Mouse (Mus musculus): Measurements from ENCODE around the gene Gnaq.

Gene Gnaq

GRCm38 (mm10) chr19:16366465-16367063 is 233.9 kb downstream of the Gnaq start:
- DNase-seq (ENCODE audit: low read depth, low spot score) = peak; percentile 66

DNA sequence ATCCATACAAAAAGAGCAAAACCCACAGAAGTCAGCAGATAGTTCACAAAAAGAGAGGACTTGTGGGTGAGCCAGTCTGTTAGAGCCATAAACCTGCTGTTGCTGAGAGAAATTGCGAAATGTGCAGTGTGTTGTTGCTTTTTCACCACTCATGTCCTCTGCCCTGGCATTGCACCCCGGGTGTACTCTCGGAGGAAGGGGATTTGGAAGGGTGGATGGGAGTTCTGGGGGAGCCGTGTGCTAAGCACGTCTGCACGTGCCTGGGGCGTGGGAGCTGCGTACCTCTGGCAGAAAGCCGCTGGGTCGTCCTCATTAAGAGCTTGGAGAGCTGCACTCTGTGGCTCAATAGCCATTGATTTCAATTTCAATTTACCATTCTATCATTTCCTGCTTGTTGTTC is 234.6 kb downstream of the Gnaq start:
- peak; percentile 27 for DNase-seq (ENCODE audit: low read depth, low spot score)

- peak; percentile 89 for DNase-seq (ENCODE audit: low read depth, low spot score)
Measured at GRCm38 (mm10) chr19:16371680-16372079, 239.0 kb downstream of the Gnaq start.

DNA sequence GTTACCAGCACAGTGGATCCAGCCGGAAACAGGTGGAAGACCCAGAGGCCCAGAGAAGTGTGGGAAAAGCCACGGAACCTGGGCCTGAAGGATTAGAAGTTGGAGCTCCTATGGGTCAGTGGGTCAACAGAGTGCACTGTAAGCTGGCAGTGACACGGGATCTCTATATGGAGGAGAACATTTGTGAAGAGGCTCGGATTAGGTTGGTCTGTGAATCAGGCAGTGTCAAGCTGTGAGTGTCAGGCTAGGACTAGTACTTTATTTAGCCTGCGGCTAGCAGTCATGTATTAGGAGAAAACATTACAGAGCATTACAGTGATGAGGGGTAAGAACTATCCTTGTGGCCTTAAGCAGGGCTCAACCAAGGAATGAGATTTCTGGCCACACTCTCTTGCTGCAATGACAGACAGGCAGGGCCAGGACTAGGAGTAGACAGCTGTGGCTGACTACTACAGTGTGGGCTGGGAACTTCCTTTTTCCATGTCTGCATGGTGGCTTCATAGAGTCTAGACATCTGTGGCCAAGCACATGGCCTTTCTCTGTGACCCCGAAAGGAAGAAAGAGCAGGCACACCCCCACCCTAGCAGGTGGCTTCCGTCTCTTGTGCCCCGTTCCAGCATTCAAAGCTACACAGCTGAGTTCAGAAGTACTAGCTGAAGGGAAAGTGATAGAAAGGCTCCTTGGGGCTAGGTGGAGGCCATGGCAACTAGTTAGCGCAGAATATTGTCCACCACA is 240.3 kb downstream of the Gnaq start:
- DNase-seq (ENCODE audit: low read depth, low spot score) = no peak

DNA sequence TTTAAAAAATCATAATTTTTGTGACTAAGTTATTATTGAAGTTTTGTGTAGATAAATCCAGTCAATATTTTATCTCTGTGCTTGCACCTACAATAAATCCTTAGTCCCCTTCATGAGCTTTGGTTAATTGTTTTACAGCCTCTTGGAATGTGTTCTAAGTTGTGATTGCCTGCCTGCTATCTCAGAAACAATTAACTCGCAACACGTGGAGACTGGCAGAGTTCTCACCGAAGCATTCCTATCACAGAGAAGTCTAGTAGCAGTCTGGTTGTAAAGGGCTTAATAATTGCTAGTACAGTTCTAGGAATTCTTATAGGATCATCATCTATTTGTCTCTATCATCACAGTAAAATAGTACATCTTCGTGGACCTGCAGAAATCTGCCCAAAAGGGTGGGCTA is 243.2 kb downstream of the Gnaq start:
- DNase-seq (ENCODE audit: low read depth, low spot score) = no peak

DNA sequence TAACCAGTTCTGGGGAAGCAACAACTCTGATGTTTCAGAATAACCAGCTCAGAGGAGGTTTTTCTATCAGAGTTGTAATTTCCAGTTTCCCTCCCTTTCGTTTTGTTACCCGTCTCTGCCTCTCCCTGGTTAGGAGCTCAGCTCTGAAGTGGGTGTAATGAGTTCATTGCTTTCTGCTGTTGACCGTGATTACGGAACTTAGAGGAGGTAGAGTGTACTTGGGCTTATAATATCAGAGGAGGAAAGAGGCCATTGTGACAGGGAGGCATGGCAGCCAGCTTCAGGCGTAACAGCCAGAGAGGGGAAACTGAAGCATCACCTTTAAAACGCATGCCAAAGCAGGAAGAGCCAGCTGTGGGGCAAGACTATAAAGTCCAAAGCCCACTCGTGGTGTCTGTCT is 245.9 kb downstream of the Gnaq start:
- DNase-seq (ENCODE audit: low read depth, low spot score) = no peak

- no peak for DNase-seq (ENCODE audit: low read depth, low spot score)
Measured at GRCm38 (mm10) chr19:16379687-16380086, 247.1 kb downstream of the Gnaq start.

DNA sequence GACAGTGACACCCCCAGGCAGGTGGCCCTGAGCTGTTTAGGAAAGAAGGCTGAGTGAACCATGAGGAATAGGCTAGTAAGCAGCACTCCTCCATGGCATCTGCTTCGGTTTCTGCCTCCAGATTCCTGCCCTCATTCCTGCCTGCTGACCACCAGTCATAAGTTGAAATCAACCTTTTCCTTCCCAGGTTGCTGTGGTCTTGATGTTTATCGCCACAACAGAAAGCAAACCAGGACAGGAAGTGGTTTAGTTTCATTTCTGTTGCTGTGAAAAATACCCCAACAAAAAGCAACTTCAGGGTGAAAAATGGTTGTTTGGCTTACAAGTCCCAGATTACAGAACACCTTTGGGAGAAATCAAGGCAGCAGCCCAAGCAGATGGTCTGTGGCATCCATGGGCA is 249.8 kb downstream of the Gnaq start:
- no peak for DNase-seq (ENCODE audit: low read depth, low spot score)

- DNase-seq (ENCODE audit: low read depth, low spot score) = no peak
Measured at GRCm38 (mm10) chr19:16383127-16383526, 250.5 kb downstream of the Gnaq start.

DNA sequence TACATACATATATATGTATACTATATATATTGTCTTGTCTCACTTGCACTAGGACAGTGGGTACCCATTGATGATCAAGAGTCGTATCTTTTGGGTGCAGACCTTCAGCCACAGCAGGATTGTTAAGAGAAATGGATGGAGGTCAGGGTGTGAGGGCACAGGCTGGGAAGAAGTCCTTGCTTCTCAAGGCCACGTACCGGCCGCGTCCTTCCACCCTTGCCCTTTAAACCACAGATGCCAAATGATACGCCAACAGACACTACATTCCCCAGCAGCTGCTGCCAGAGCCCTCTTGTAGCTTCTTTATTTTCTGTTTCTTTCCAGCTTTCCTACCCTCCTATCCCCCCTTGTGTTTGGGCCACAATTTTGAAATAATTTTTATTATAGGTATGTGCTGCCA is 251.5 kb downstream of the Gnaq start:
- no peak for DNase-seq (ENCODE audit: low read depth, low spot score)

- DNase-seq (ENCODE audit: low read depth, low spot score) = no peak
Measured at GRCm38 (mm10) chr19:16384957-16385356, 252.3 kb downstream of the Gnaq start.

- DNase-seq (ENCODE audit: low read depth, low spot score) = peak; percentile 98
Measured at GRCm38 (mm10) chr19:16386514-16386913, 253.9 kb downstream of the Gnaq start.

GRCm38 (mm10) chr19:16390192-16390795 is 257.7 kb downstream of the Gnaq start:
- peak; percentile 60 for DNase-seq (ENCODE audit: low read depth, low spot score)

GRCm38 (mm10) chr19:16394381-16394780 is 261.8 kb downstream of the Gnaq start:
- no peak for DNase-seq (ENCODE audit: low read depth, low spot score)

DNA sequence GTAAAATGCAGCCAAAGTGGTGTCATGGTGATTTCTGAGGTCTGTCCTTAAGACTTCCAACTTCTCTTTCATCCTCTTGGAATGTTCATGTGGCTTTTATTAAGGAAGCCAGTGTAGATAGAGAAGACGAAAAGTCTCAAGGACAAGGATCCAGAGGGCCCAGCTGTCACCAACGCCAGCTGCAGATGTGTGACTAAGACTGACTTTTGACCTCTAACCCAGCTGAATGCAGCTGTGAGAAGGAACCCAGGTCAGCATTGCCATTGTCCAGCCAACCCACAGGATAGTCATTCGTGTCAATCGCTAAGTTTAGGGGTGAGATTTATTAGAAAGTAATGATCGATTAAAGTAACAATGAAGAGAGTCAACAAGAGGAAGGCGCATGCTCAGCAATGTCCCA is 270.5 kb downstream of the Gnaq start:
- DNase-seq (ENCODE audit: low read depth, low spot score) = peak; percentile 34

GRCm38 (mm10) chr19:16407727-16408126 is 275.1 kb downstream of the Gnaq start:
- DNase-seq (ENCODE audit: low read depth, low spot score) = no peak

- no peak for DNase-seq (ENCODE audit: low read depth, low spot score)
Measured at GRCm38 (mm10) chr19:16411302-16411701, 278.7 kb downstream of the Gnaq start.

GRCm38 (mm10) chr19:16418086-16418663 is 285.5 kb downstream of the Gnaq start:
- peak; percentile 79 for DNase-seq (ENCODE audit: low read depth, low spot score)

- no peak for DNase-seq (ENCODE audit: low read depth, low spot score)
Measured at GRCm38 (mm10) chr19:16425596-16425995, 293.0 kb downstream of the Gnaq start.

DNA sequence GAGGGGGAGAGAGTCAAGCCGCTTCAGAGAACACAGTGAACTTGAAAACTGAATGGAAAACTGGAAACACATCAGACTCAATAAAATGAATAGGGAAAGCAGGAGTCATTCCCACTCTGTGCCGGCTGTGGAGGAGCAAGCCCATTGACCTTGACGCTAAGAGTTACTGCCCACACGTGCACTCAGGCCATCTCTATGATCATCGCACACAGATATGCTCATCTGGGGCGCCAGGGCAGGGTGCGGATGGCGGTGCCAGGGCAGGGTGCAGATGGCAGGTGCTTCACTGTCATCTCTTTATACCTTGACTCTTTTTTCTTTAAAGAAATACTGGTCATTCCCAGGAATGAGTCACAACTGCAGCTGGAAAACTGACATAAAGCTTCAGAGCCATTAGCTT is 298.7 kb downstream of the Gnaq start:
- DNase-seq (ENCODE audit: low read depth, low spot score) = no peak

DNA sequence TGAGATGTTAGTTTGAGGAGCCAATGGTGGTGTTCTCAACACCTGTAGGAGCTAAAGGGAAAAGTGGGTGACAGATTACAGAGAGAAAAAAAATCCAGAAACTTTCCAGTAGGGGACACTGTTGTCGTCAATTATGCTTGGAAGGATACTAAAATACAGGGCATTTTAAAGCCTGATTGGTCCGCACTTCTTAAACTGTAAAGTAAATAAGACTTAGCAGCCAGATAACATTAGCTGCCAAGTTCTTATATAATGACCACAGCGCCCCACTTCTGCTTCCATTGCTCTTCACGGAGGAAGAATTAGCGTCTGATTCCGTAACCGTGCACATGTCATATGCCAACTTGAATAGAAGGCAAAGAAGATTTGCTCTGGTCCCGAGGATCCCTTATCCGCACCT is 302.2 kb downstream of the Gnaq start:
- no peak for DNase-seq (ENCODE audit: low read depth, low spot score)

DNA sequence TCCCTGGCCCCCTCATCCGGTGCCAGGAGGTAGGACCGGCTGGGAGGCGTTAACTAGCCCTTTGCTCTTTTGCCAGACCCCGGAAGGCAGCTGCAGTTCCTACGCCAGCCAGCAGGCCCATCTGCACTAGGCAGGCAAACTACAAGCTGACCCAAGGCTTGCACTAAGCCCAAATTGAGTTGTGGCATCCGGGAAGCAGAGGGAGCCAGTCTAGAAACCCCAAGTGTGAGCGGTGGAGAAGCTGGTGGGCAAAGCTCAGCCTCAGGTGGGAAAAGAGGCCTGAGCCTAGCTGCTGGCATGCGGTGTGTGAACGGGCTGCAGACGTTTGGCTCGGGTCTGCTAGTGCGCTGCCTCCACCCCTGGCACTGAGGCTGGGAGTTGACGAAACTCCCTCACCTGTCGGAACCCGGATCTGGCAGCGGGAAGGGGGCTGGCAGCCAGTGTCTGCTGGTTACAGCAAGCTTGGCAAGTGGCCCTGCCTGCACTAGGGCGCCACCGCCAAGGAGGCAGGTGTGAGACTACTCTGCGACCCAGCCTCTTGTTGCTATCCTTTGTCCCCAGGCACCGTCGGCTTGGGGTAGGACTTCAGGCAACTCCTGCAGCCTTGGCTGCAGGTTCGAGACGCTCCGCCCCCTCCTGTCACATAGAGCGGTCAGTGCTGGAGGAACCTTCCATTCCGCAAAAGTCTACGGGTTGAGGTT is 303.1 kb downstream of the Gnaq start, which contains the start of gene Gna14:
TSS of gene Gna14 (plus strand) at position 232 of the 701 bp plus-strand sequence.
- DNase-seq (ENCODE audit: low read depth, low spot score) = no peak

All from 3T3-L1 (cell line).